Mouse (Mus musculus) kidney, embryonic 14.5 days (tissue): Measurements from ENCODE around the gene Kif26b. TPM values are rescaled to one million over a fixed set of nuclear protein-coding genes. Genes with fewer than 3 reads are reported as not detected.

Source experiments
- ATAC-seq: fragments of 200-750 bp; cut with Nextera tagmentation; 2 replicates; pipeline ENCODE4 v1.8.0; 2017; ENCODE audit warnings: moderate number of reproducible peaks, mild to moderate bottlenecking, moderate TSS enrichment, moderate library complexity; ENCODE audit not compliant: low FRiP score, low TSS enrichment
- H3K27ac ChIP-seq: fragments of 300-500 bp; sonication (generic); 2 replicates; pipeline ENCODE4 v1.5.1; 2014; ENCODE audit warnings: low read depth, mild to moderate bottlenecking, low read length, moderate library complexity, mixed read lengths
- H3K27me3 ChIP-seq: fragments of 300-500 bp; sonication (generic); 2 replicates; pipeline ENCODE4 v1.6.1; 2014; ENCODE audit warnings: mild to moderate bottlenecking, low read length; ENCODE audit not compliant: control insufficient read depth, insufficient read depth
- H3K36me3 ChIP-seq: fragments of 300-500 bp; sonication (generic); 2 replicates; pipeline ENCODE4 v1.6.1; 2014; ENCODE audit warnings: low read length, mixed read lengths; ENCODE audit not compliant: control insufficient read depth, insufficient read depth
- H3K4me1 ChIP-seq: fragments of 300-500 bp; sonication (generic); 2 replicates; pipeline ENCODE4 v1.6.1; 2014; ENCODE audit warnings: low read length, mixed read lengths; ENCODE audit not compliant: control insufficient read depth, insufficient read depth
- H3K4me2 ChIP-seq: fragments of 300-500 bp; sonication (generic); replicated peaks from 2 replicates; pipeline ENCODE4 v1.6.1; 2014; ENCODE audit warnings: low read depth, mild to moderate bottlenecking, low read length
- H3K4me3 ChIP-seq: fragments of 300-500 bp; sonication (generic); 2 replicates; pipeline ENCODE4 v1.5.1; 2014; ENCODE audit warnings: mild to moderate bottlenecking, low read length
- H3K9ac ChIP-seq: fragments of 300-500 bp; sonication (generic); 2 replicates; pipeline ENCODE4 v1.6.1; 2014; ENCODE audit warnings: low read depth, mild to moderate bottlenecking, low read length, moderate library complexity
- H3K9me3 ChIP-seq: fragments of 300-500 bp; sonication (generic); 2 replicates; pipeline ENCODE4 v1.6.1; 2016; ENCODE audit warnings: low read length; ENCODE audit not compliant: control insufficient read depth
- WGBS: fragments of 180-500 bp; shearing (Covaris S2); extraction: QIAGEN DNeasy Blood & Tissue Kit; methylation state at CpG from one replicate; pipeline ENCODE4 v1.1.7; 2014; 5-methylcytosine and 5-hydroxymethylcytosine counted together
- polyA plus RNA-seq: library from polyadenylated mRNA; unstranded; fragments of >200 nt; fragmentation: Nextera tagmentation; extraction: Ambion mirVana; gene quantifications from 2 replicates; pipeline ENCODE4 v1.2.1, GENCODE M21; 2014

Kif26b gene
- polyA plus RNA-seq, 1 experiment from 2014 or later, result 22.9 TPM

DNA sequence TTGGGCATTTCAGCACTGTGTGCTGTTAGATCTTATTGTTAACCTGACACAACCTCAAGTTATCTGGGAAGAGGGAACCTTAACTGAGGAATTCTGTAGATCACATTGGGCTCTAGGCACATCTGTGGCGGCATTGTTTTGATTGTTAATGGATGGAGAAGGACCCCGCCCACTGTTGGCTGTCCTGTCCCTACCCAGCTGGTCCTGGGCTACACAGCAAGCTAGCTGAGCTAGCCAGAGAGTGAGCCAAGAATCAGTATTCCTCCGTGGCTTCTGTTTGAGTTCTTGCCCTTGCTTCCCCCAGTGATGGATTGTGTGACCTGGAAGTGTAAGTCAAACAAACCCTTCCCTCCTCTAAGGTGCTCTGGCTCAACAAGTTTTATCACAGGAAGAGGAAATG is 132.1 kb downstream of the Kif26b start:
- ATAC-seq, result peak; percentile 39; the same call in 1 of the 2 replicates
- Histone ChIP-seq H3K27ac (no peak overlapping the region), H3K4me1 (0 out of 2 replicates have a peak, but pooled peaks cover 3% of the 10 kb centered on the region), H3K4me3 (no peak overlapping the region), H3K36me3 (no peaks in the 10 kb centered on the region), H3K4me2 (no peak overlapping the region), H3K27me3 (no peaks in the 10 kb centered on the region), H3K9ac (no peak overlapping the region), H3K9me3 (no peaks in the 10 kb centered on the region)
- 24% methylated on average over 3 of the region's 3 CpGs for WGBS

DNA sequence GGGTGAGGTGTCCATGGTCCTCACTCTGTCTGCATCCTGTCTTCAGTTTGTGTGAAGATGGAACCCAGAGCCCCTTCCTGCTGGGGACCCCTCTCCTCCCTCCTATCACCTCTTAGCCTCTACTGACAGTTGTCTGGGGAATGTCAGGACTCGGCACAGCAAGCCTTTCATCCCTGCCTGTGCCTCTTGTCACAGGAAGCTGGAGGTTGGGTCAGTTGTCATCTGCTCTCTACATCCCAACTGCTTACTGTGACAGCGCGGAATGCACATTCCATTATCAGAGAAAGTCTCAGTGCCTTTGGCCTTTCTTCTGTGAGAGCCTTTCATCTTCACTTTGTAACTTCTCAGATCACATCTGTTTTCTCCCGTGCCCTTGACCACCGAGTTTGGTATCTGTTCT is 132.6 kb downstream of the Kif26b start:
- H3K4me2 ChIP-seq, result no peak overlapping the region
- no peaks in the 10 kb centered on the region for H3K36me3 ChIP-seq
- no peak for ATAC-seq
- H3K27me3 ChIP-seq, result no peaks in the 10 kb centered on the region
- 0 out of 2 replicates have a peak, but pooled peaks cover 3% of the 10 kb centered on the region for H3K4me1 ChIP-seq
- WGBS, result 19% methylated on average over 5 of the region's 5 CpGs
- H3K9ac ChIP-seq, result no peak overlapping the region
- no peaks in the 10 kb centered on the region for H3K9me3 ChIP-seq
- H3K27ac ChIP-seq, result no peak overlapping the region
- H3K4me3 ChIP-seq, result no peak overlapping the region

DNA sequence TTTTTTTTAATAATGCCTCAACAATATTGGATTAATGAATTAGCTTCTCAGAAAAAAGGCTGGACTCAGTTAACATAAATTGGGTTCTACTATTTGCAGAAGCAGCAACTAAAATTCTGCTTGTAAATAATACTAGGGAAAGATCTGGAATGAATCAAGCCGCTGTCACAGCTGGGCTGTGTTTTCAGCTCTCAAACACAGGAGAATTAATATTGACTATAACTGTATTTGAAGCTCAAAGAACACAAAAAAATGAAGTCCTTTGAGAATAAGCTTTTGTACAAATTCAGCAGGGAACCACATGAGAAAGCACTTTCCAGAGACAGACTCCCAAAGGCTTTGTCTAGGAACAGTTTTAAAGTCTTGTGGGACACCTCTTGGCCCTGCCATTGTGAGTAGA is 134.6 kb downstream of the Kif26b start:
- Histone ChIP-seq H3K27ac (no peak overlapping the region), H3K36me3 (no peaks in the 10 kb centered on the region), H3K9ac (no peak overlapping the region), H3K27me3 (no peaks in the 10 kb centered on the region; the same call in 1 of the 2 replicates), H3K4me1 (0 out of 2 replicates have a peak, but pooled peaks cover 3% of the 10 kb centered on the region), H3K9me3 (no peaks in the 10 kb centered on the region), H3K4me2 (no peak overlapping the region), H3K4me3 (no peak overlapping the region)
- no peak for ATAC-seq
- 85% methylated on average over 1 of the region's 1 CpGs for WGBS

DNA sequence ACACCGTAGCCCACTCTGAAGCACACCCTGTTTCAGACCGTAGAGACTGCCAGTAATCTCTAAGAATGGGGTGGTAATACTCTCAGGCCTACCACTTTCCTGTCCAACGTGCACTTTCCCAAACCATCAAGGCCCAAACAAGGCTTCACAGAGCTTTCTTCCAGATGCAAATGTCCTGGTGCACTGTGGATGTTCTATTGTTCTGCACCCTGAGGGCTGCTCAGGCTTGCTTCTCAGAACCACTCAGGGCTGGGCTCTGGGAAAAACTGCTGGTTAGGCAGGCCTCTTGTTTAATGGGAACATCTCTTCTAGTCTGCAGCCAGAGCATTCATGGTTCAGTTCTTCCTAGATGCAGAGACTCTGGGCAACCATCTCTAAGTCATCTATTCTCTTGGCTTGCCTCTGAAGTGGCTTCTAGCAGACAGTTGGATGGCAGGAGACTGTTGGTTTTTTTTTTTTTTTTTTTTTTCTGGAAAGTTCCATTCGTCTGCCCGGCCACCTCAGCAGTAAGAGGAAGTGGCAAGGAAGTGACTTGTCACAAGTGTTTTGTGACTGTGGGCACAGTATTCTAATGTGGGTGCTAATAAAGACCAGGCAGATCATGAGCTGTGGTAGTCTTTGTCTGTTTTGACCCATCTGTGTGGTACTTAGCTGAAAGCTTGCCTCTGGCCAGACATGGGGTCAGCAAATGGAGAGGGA is 135.5 kb downstream of the Kif26b start:
- Histone ChIP-seq H3K9ac (no peak overlapping the region), H3K4me1 (0 out of 2 replicates have a peak, but pooled peaks cover 3% of the 10 kb centered on the region), H3K4me2 (no peak overlapping the region), H3K27me3 (no peaks in the 10 kb centered on the region; the same call in 1 of the 2 replicates), H3K4me3 (no peak overlapping the region), H3K9me3 (no peaks in the 10 kb centered on the region), H3K27ac (no peak overlapping the region), H3K36me3 (no peaks in the 10 kb centered on the region)
- ATAC-seq, result no peak
- 76% methylated on average over 5 of the region's 5 CpGs for WGBS

DNA sequence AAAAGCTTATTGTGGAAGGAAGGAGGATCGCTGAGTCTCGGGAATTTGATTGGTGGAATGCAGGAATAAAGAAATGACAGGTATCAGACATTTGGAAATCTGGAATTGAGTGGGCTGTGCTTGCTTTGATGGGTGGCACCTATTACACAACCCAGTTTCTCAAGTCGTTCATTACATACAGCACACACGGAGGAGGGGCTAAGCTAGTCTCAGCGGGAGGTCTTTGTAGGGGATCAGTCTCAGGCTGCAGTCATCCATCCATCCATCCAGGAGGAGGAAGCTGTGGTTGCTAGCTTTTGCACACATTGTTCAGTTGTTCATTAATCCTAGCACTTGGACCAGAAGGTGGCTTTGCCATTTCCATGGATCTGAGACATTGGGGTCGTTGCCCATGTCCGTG is 137.6 kb downstream of the Kif26b start:
- no peak; the same call in 1 of the 2 replicates for ATAC-seq
- Histone ChIP-seq H3K9me3 (no peaks in the 10 kb centered on the region), H3K27me3 (no peaks in the 10 kb centered on the region; the same call in 1 of the 2 replicates), H3K27ac (no peak overlapping the region), H3K4me1 (no peaks in the 10 kb centered on the region), H3K4me2 (no peak overlapping the region), H3K36me3 (no peaks in the 10 kb centered on the region), H3K4me3 (no peak overlapping the region), H3K9ac (no peak overlapping the region)
- 83% methylated on average over 7 of the region's 7 CpGs for WGBS

DNA sequence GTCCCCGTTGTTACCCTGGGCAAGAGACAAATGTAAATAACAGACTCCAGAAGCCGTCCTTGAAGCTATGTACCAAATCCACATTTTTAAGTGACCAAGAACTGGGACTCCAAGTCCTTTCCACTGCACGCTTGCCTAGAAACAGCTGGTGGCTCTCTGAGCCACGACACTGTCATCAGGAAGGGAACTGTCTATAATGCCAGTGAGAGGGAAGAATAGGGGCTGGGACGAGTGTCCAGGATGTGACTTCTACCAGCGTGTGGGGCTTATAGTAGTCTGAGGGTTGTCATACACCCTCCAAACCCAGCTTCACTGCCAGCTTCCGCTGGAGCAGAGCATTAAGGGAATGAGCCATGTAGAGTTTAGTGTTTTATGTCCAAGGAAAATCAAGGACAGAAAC is 138.9 kb downstream of the Kif26b start:
- no peaks in the 10 kb centered on the region; the same call in 1 of the 2 replicates for H3K27me3 ChIP-seq
- H3K4me1 ChIP-seq, result 0 out of 2 replicates have a peak, but pooled peaks cover 4% of the 10 kb centered on the region
- no peaks in the 10 kb centered on the region for H3K36me3 ChIP-seq
- H3K9ac ChIP-seq, result no peak overlapping the region
- H3K27ac ChIP-seq, result no peak overlapping the region
- WGBS, result 72% methylated on average over 7 of the region's 7 CpGs
- no peak overlapping the region for H3K4me2 ChIP-seq
- H3K9me3 ChIP-seq, result no peaks in the 10 kb centered on the region
- no peak for ATAC-seq
- no peak overlapping the region for H3K4me3 ChIP-seq

DNA sequence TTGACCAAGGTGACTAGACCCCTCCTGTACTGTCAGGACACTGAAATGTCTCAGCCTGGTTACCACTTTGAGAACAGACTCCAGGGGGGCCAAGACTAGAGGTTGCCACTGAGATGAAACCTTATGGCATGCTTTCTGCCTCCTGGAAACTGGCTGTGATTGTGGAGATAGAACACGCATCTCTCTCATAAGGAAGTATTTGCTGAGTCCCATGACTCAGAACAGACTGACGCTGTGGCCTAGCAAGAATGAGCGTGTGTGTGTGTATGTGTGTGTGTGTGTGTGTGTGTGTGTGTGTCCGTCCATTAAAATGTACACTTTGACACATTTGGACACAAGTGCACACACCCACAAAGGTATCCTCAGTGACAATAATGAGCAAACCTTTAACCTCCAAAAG is 140.0 kb downstream of the Kif26b start:
- Histone ChIP-seq H3K4me1 (0 out of 2 replicates have a peak, but pooled peaks cover 5% of the 10 kb centered on the region), H3K4me2 (no peak overlapping the region), H3K4me3 (no peak overlapping the region), H3K9ac (no peak overlapping the region), H3K36me3 (no peaks in the 10 kb centered on the region), H3K27ac (0 out of 2 replicates have a peak overlapping the region, but pooled peaks have one; percentile 2), H3K9me3 (no peaks in the 10 kb centered on the region), H3K27me3 (no peaks in the 10 kb centered on the region; the same call in 1 of the 2 replicates)
- WGBS, result 90% methylated on average over 4 of the region's 4 CpGs
- no peak for ATAC-seq

DNA sequence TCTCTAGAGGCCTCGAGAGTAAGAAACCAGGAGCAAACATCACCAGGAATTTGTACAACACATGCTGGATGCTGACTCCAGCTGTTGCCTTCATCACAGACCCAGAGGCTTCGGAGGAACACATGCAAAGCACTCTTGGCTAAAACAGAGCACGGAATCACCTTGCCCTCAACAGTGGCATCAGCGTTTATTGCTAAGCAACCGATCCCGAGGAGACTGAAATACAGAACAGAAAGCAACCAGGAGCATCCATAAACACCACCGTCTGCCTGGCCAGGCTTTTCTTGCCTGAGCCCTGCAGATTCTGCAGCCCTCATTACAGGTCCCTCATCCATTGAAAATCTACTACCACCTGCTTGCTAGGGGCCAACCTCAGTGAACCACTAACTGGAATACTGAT is 144.1 kb downstream of the Kif26b start:
- no peaks in the 10 kb centered on the region for H3K36me3 ChIP-seq
- no peak for ATAC-seq
- 37% methylated on average over 7 of the region's 7 CpGs for WGBS
- H3K4me3 ChIP-seq, result no peak overlapping the region
- H3K9ac ChIP-seq, result no peak overlapping the region
- H3K27me3 ChIP-seq, result no peaks in the 10 kb centered on the region; the same call in 1 of the 2 replicates
- H3K27ac ChIP-seq, result no peak overlapping the region
- H3K4me1 ChIP-seq, result peaks cover 12% of the 10 kb centered on the region
- H3K9me3 ChIP-seq, result no peaks in the 10 kb centered on the region
- H3K4me2 ChIP-seq, result no peak overlapping the region

DNA sequence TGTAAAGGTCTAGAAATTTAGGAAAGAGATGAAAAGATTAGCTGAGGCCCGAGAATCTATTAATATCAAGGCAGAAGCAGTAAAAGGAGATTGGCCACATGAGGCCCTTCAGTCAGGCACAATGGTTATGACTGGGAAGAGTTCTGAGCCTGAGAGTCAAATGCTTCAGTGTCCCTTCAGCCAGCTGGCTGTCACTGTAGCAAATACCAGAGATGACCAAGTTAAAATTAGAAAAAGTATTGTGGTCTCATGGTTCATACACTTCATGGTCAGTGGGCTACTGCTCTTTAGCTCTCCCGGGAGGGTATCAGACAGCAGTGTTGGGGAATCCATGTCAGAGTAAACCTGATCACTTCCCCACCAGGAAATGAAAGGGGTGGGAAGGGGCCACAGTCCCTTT is 144.6 kb downstream of the Kif26b start:
- no peak for ATAC-seq
- Histone ChIP-seq H3K36me3 (no peaks in the 10 kb centered on the region), H3K27me3 (no peaks in the 10 kb centered on the region; the same call in 1 of the 2 replicates), H3K9me3 (no peaks in the 10 kb centered on the region), H3K27ac (no peak overlapping the region), H3K4me1 (peaks cover 13% of the 10 kb centered on the region), H3K4me3 (no peak overlapping the region), H3K4me2 (no peak overlapping the region), H3K9ac (no peak overlapping the region)
- WGBS, result 46% methylated on average over 2 of the region's 2 CpGs
